In genomic region chr10:25723966-25724365, GRCm38 (mm10) we compare ENCODE assay signal across 22 mouse cellular contexts.
"Had no signal": no experiment of that assay in that cellular context is flagged by ENCODE, and none has a peak within 500 bp of the region (broad histone marks: within the 10 kb centered on the region; RNA-seq: fewer than 3 reads in every experiment).

No protein-coding gene starts in this region.

- DNase-seq: heart, postnatal 10 days; heart, postnatal 14 days; heart, postnatal 36 days; heart, postnatal 4 days; kidney, adult 11 months; kidney, adult 18-20 months; kidney, adult 2 months; kidney, adult 8-10 months; kidney, adult 9 months; kidney, postnatal 10 days; kidney, postnatal 14 days; kidney, postnatal 25 days; kidney, postnatal 36 days; kidney, postnatal 4 days; layer of hippocampus, adult 9-11 months; layer of hippocampus, postnatal 36 days had no signal

- ATAC-seq: hindbrain, embryonic 16.5 days; hindbrain, postnatal 0 days; inflammation-experienced regulatory T-cells, adult 6 months; intestine, embryonic 15.5 days; intestine, embryonic 16.5 days; intestine, postnatal 0 days had no signal
